ENCODE assay signal across 10 mouse cellular contexts in genomic region chr3:99256766-99257165, GRCm38 (mm10). TPM values are rescaled to one million over a fixed set of nuclear protein-coding genes. Genes with fewer than 3 reads are reported as not detected.
A peak's percentile ranks its signal among the peaks of the same experiment; 100 is the strongest.
DNase-seq lines count a peak whose midpoint lies in the region; ATAC-seq lines count a peak whose summit lies in the region.
"Had no signal": no experiment of that assay in that cellular context is flagged by ENCODE, and none has a peak within 500 bp of the region (broad histone marks: within the 10 kb centered on the region; RNA-seq: fewer than 3 reads in every experiment).

No protein-coding gene starts in this region.

- H3K27ac ChIP-seq in heart, embryonic 10.5 days: no peak overlapping the region
- no peak overlapping the region for H3K27ac ChIP-seq in neural tube, embryonic 15.5 days (replicated peaks)
- H3K27ac ChIP-seq in limb, embryonic 10.5 days: peak overlapping the region; percentile 99
- H3K27ac ChIP-seq: lung, embryonic 15.5 days had no signal

- H3K4me3 ChIP-seq in heart, embryonic 10.5 days: peak overlapping the region; percentile 19; the same call in 1 of the 2 replicates
- no peak overlapping the region for H3K4me3 ChIP-seq in neural tube, embryonic 15.5 days (replicated peaks)
- H3K4me3 ChIP-seq in limb, embryonic 10.5 days: peak overlapping the region; percentile 88
- H3K4me3 ChIP-seq: lung, embryonic 15.5 days had no signal

- ATAC-seq in neural tube, embryonic 15.5 days (ENCODE audit: low FRiP score): no peak; the same call in 1 of the 2 replicates

- H3K4me2 ChIP-seq in neural tube, embryonic 15.5 days: no peak overlapping the region
- H3K4me2 ChIP-seq: lung, embryonic 15.5 days had no signal

- H3K9ac ChIP-seq in neural tube, embryonic 15.5 days (replicated peaks): no peak overlapping the region
- H3K9ac ChIP-seq: lung, embryonic 15.5 days had no signal

- H3K4me1 ChIP-seq in heart, embryonic 10.5 days: peaks cover 21% of the 10 kb centered on the region
- H3K4me1 ChIP-seq in neural tube, embryonic 15.5 days: peaks cover 12% of the 10 kb centered on the region
- peaks cover 49% of the 10 kb centered on the region for H3K4me1 ChIP-seq in limb, embryonic 10.5 days

- DNase-seq in heart, embryonic 10.5 days (ENCODE audit: low spot score): peak; percentile 81
- DNase-seq in heart, postnatal 36 days: no peak
- DNase-seq in neural tube, embryonic 10.5 days (ENCODE audit: extremely low spot score, low spot score): peak; percentile 76
- DNase-seq in limb, embryonic 10.5 days (ENCODE audit: low spot score): peak; percentile 81
- DNase-seq in cerebellum, adult 8-10 months: no peak
- no peak for DNase-seq in adrenal gland, postnatal 10 days
- DNase-seq in layer of hippocampus, adult 18-20 months (ENCODE audit: low spot score in 2 of 2): no peak

- under 1% methylated on average over 20 of the region's 20 CpGs for WGBS in heart, embryonic 10.5 days
- under 1% methylated on average over 20 of the region's 20 CpGs for WGBS in neural tube, embryonic 15.5 days
- WGBS in limb, embryonic 10.5 days: under 1% methylated on average over 20 of the region's 20 CpGs

- H3K27me3 ChIP-seq in heart, embryonic 10.5 days (ENCODE audit: insufficient read depth, poor library complexity, severe bottlenecking): peaks cover 98% of the 10 kb centered on the region
- peaks cover 90% of the 10 kb centered on the region for H3K27me3 ChIP-seq in neural tube, embryonic 15.5 days (replicated peaks)
- H3K27me3 ChIP-seq in limb, embryonic 10.5 days (ENCODE audit: low read depth, poor library complexity, severe bottlenecking): peaks cover 54% of the 10 kb centered on the region

- intact Hi-C loops in heart, postnatal 36 days (cut with DNase I): no loop called here

- no peaks in the 10 kb centered on the region for H3K36me3 ChIP-seq in heart, embryonic 10.5 days
- no peaks in the 10 kb centered on the region for H3K36me3 ChIP-seq in neural tube, embryonic 15.5 days
- H3K36me3 ChIP-seq in limb, embryonic 10.5 days: peaks cover 49% of the 10 kb centered on the region
- H3K36me3 ChIP-seq: lung, embryonic 15.5 days had no signal

- H3K9me3 ChIP-seq in heart, embryonic 10.5 days: no peaks in the 10 kb centered on the region
- H3K9me3 ChIP-seq in neural tube, embryonic 15.5 days (replicated peaks): no peaks in the 10 kb centered on the region
- no peaks in the 10 kb centered on the region for H3K9me3 ChIP-seq in limb, embryonic 10.5 days (replicated peaks)
- H3K9me3 ChIP-seq: lung, embryonic 15.5 days had no signal

RNA-seq across cellular contexts. Expression of gene Tbx15, which starts 16.6 kb away (rescaled TPM):
- polyA plus RNA-seq in heart, embryonic 10.5 days (2016; fragmentation: Nextera tagmentation; extraction: Ambion mirVana): 0.12 and 0.67 TPM in 2 replicates
- under 1 TPM; 0.41 to 0.53 TPM for total RNA-seq in heart, postnatal 36 days (2021)
- 0.19 and 0.29 TPM in 2 replicates for polyA plus RNA-seq in neural tube, embryonic 15.5 days (2015; fragmentation: Nextera tagmentation; extraction: Ambion mirVana)
- polyA plus RNA-seq in limb, embryonic 10.5 days (2016; fragmentation: Nextera tagmentation; extraction: Ambion mirVana): 25.8 and 41.2 TPM in 2 replicates
- total RNA-seq in adrenal gland, postnatal 10 days (2021): 10 to 100 TPM in 1 of 2 experiments, 1 to 10 TPM in 1; 1.8 to 10.8 TPM
- total RNA-seq in layer of hippocampus, adult 18-20 months (2021): under 1 TPM; 0.48 to 0.54 TPM
- total RNA-seq: common myeloid progenitor, adult 5-6 weeks had no signal

Comparison
In these comparisons a context has a peak if more than half of its experiments do, and no peak if none do; other contexts are left out.
1. DNase-seq: peak in heart, embryonic 10.5 days (single experiment), neural tube, embryonic 10.5 days (single experiment) and limb, embryonic 10.5 days (single experiment); none in heart, postnatal 36 days (0 of 2), cerebellum, adult 8-10 months (single experiment), adrenal gland, postnatal 10 days (single experiment) and layer of hippocampus, adult 18-20 months (0 of 2).